Mouse (Mus musculus) forebrain, embryonic 14.5 days (tissue): ENCODE results near the gene Avil. TPM values are rescaled to one million over a fixed set of nuclear protein-coding genes. Genes with fewer than 3 reads are reported as not detected.

Experiments
- ATAC-seq: fragments of 200-750 bp; cut with Nextera tagmentation; 2 replicates; pipeline ENCODE4 v1.8.0; 2017; ENCODE audit warnings: mild to moderate bottlenecking, moderate library complexity
- DNase-seq: peaks from one replicate; pipeline ENCODE4 v3.0.0-alpha.2; 2015; ENCODE audit warnings: low spot score
- H3K27ac ChIP-seq: fragments of 300-500 bp; sonication (generic); 2 replicates; pipeline ENCODE4 v1.5.1; 2014; ENCODE audit warnings: low read depth, mild to moderate bottlenecking, control low read depth, low read length, moderate library complexity
- H3K27me3 ChIP-seq: fragments of 300-500 bp; sonication (generic); replicated peaks from 2 replicates; pipeline ENCODE4 v1.6.1; 2014; ENCODE audit warnings: low read length, control low read depth, mixed read lengths; ENCODE audit not compliant: control insufficient read depth, insufficient read depth
- H3K36me3 ChIP-seq: fragments of 300-500 bp; sonication (generic); 2 replicates; pipeline ENCODE4 v1.6.1; 2014; ENCODE audit warnings: low read length, control low read depth; ENCODE audit not compliant: control insufficient read depth, insufficient read depth
- H3K4me1 ChIP-seq: fragments of 300-500 bp; sonication (generic); 2 replicates; pipeline ENCODE4 v1.6.1; 2014; ENCODE audit warnings: antibody characterized with exemption, low read length, control low read depth; ENCODE audit not compliant: control insufficient read depth, insufficient read depth
- H3K4me2 ChIP-seq: fragments of 300-500 bp; sonication (generic); 2 replicates; pipeline ENCODE4 v1.6.1; 2014; ENCODE audit warnings: mild to moderate bottlenecking, control low read depth, low read length
- H3K4me3 ChIP-seq: fragments of 300-500 bp; sonication (generic); 2 replicates; pipeline ENCODE4 v1.5.1; 2014; ENCODE audit warnings: low read depth, low read length, control low read depth
- H3K9ac ChIP-seq: fragments of 300-500 bp; sonication (generic); 2 replicates; pipeline ENCODE4 v1.6.1; 2014; ENCODE audit warnings: mild to moderate bottlenecking, low read length, control low read depth, moderate library complexity
- H3K9me3 ChIP-seq: fragments of 300-500 bp; sonication (generic); replicated peaks from 2 replicates; pipeline ENCODE4 v1.6.1; 2016; ENCODE audit warnings: low read length, control low read depth, mixed read lengths; ENCODE audit not compliant: control insufficient read depth
- WGBS: fragments of 180-500 bp; shearing (Covaris S2); extraction: QIAGEN DNeasy Blood & Tissue Kit; methylation state at CpG from one replicate; pipeline ENCODE4 v1.1.7; 2014; 5-methylcytosine and 5-hydroxymethylcytosine counted together
- polyA plus RNA-seq: library from polyadenylated mRNA; unstranded; fragments of >200 nt; fragmentation: Nextera tagmentation; extraction: Ambion mirVana; gene quantifications from 2 replicates; pipeline ENCODE4 v1.2.1, GENCODE M21; 2014

The Avil gene
- polyA plus RNA-seq, 1 experiment from 2014 or later = 0.70 TPM

DNA sequence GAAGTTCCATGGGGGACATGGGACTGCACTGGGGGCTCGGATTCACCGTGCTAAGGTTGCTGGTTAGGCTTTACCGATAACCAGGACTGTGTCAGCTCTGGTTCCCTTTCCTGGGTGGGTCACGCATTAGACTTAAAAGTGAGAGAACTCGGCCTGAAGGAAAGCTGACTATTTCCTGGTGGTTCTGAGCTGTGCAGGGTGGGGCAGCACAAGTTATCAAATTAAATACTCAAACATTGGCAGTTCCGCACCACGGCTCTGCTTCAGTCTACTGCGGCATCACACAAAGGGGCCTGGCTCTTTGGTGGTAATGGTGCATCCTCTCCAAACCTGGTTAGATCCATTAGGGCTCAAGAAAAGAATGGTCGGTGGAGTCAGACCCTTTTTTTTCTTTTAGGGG lies 788 bp downstream of the Avil start:
- Histone ChIP-seq H3K27me3 (no peaks in the 10 kb centered on the region), H3K9me3 (no peaks in the 10 kb centered on the region), H3K9ac (no peak overlapping the region), H3K36me3 (peaks cover 34% of the 10 kb centered on the region), H3K4me3 (no peak overlapping the region), H3K4me2 (no peak overlapping the region), H3K4me1 (no peaks in the 10 kb centered on the region), H3K27ac (no peak overlapping the region)
- no peak for ATAC-seq
- no peak for DNase-seq
- WGBS = 89% methylated on average over 9 of the region's 9 CpGs

- Histone ChIP-seq H3K9ac (no peak overlapping the region), H3K4me2 (no peak overlapping the region), H3K27ac (no peak overlapping the region), H3K27me3 (no peaks in the 10 kb centered on the region), H3K36me3 (peaks cover 34% of the 10 kb centered on the region), H3K9me3 (no peaks in the 10 kb centered on the region), H3K4me3 (no peak overlapping the region), H3K4me1 (no peaks in the 10 kb centered on the region)
- ATAC-seq = no peak
- DNase-seq = no peak
- 64% methylated on average over 1 of the region's 1 CpGs for WGBS
Observed at GRCm38 (mm10) chr10:127002056-127002455, 1.5 kb downstream of the Avil start.

GRCm38 (mm10) chr10:127002765-127003164 lies 2.3 kb downstream of the Avil start:
- Histone ChIP-seq H3K9me3 (no peaks in the 10 kb centered on the region), H3K36me3 (peaks cover 27% of the 10 kb centered on the region), H3K4me2 (no peak overlapping the region), H3K4me1 (no peaks in the 10 kb centered on the region), H3K27ac (no peak overlapping the region), H3K27me3 (no peaks in the 10 kb centered on the region), H3K9ac (no peak overlapping the region), H3K4me3 (no peak overlapping the region)
- ATAC-seq (no peak), DNase-seq (no peak)
- 90% methylated on average over 5 of the region's 5 CpGs for WGBS

DNA sequence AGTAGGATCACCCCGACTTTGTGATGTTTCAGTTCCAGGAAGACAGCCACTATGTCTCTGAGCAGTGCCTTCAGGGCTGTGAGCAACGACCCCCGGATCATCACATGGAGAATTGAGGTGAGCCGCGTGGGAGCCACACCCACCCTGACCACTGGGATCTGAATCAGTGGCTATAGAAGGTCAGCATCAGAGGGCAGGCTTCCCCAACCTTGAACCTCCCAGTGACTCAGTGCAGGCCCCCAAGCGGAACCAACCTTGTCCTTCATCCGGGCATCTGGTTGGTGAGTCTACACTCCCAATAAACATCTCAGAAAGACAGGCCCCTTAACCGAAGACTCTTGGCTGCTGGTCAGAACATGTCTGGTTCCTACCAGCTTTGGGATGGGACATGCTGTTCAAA lies 2.8 kb downstream of the Avil start:
- H3K4me3 ChIP-seq = no peak overlapping the region
- no peak overlapping the region for H3K4me2 ChIP-seq
- ATAC-seq = no peak
- no peaks in the 10 kb centered on the region for H3K4me1 ChIP-seq
- no peak overlapping the region for H3K9ac ChIP-seq
- no peak overlapping the region for H3K27ac ChIP-seq
- peaks cover 21% of the 10 kb centered on the region for H3K36me3 ChIP-seq
- 88% methylated on average over 8 of the region's 8 CpGs for WGBS
- no peaks in the 10 kb centered on the region for H3K27me3 ChIP-seq
- no peak for DNase-seq
- H3K9me3 ChIP-seq = no peaks in the 10 kb centered on the region

DNA sequence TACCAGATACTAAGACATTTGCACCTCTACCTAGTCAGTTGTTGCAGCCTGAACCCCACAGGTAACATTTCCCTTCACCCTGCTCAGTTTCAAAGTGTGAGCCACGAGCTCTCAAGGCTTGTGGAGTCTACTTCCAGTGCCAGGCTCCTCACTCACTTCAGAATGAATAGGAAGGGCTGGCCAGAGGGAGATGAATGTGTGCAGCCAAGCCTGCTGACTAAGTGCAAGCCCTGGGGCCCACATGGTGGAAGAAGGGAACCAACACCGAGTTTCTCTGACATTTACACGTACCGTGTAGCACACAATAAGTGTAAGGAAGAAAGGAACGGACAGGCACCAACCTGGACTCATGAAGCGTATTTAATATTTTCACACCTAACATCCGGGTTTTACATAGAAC lies 3.3 kb downstream of the Avil start:
- H3K27ac ChIP-seq = no peak overlapping the region
- H3K9ac ChIP-seq = no peak overlapping the region
- 72% methylated on average over 7 of the region's 7 CpGs for WGBS
- H3K4me1 ChIP-seq = no peaks in the 10 kb centered on the region
- no peak for ATAC-seq
- no peak overlapping the region for H3K4me3 ChIP-seq
- H3K4me2 ChIP-seq = no peak overlapping the region
- peaks cover 16% of the 10 kb centered on the region for H3K36me3 ChIP-seq
- no peaks in the 10 kb centered on the region for H3K9me3 ChIP-seq
- no peaks in the 10 kb centered on the region for H3K27me3 ChIP-seq
- DNase-seq = no peak

GRCm38 (mm10) chr10:127016488-127016887 lies 16.0 kb downstream of the Avil start:
- ATAC-seq = no peak
- H3K4me1 ChIP-seq = no peaks in the 10 kb centered on the region
- no peaks in the 10 kb centered on the region for H3K9me3 ChIP-seq
- WGBS = 65% methylated on average over 5 of the region's 5 CpGs
- DNase-seq = no peak
- no peak overlapping the region for H3K4me2 ChIP-seq
- H3K4me3 ChIP-seq = no peak overlapping the region
- H3K36me3 ChIP-seq = no peaks in the 10 kb centered on the region; the same call in 1 of the 2 replicates
- H3K9ac ChIP-seq = no peak overlapping the region
- H3K27ac ChIP-seq = no peak overlapping the region
- no peaks in the 10 kb centered on the region for H3K27me3 ChIP-seq

GRCm38 (mm10) chr10:127017071-127017470 lies 16.6 kb downstream of the Avil start:
- ATAC-seq (no peak), DNase-seq (no peak)
- no peaks in the 10 kb centered on the region for H3K27me3 ChIP-seq
- no peaks in the 10 kb centered on the region for H3K4me1 ChIP-seq
- no peak overlapping the region for H3K4me2 ChIP-seq
- H3K36me3 ChIP-seq = peaks cover 5% of the 10 kb centered on the region
- H3K9me3 ChIP-seq = no peaks in the 10 kb centered on the region
- H3K27ac ChIP-seq = no peak overlapping the region
- no peak overlapping the region for H3K9ac ChIP-seq
- no peak overlapping the region for H3K4me3 ChIP-seq
- 13% methylated on average over 2 of the region's 2 CpGs for WGBS

DNA sequence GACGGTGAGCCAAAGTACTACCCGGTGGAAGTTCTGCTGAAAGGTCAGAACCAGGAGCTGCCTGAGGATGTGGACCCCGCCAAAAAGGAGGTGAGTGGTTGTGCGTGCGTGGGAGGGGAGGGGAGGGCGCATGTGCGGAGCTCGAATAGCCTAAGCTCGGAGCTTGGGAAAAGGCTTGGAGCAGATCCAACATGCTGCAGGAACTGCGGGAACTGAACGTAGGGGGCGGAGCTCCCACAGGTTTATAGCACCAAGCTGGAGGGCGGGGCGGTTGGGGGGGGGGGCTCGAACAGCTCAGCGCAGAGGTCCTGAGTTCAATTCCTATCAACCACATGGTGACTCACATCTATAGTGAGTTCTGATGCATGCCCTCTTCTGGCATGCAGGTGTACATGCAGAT lies 17.9 kb downstream of the Avil start:
- Histone ChIP-seq H3K4me3 (no peak overlapping the region), H3K9ac (no peak overlapping the region), H3K27me3 (no peaks in the 10 kb centered on the region), H3K4me1 (no peaks in the 10 kb centered on the region), H3K36me3 (peaks cover 16% of the 10 kb centered on the region), H3K27ac (no peak overlapping the region), H3K9me3 (no peaks in the 10 kb centered on the region), H3K4me2 (no peak overlapping the region)
- DNase-seq (no peak), ATAC-seq (no peak)
- 67% methylated on average over 16 of the region's 16 CpGs for WGBS

GRCm38 (mm10) chr10:127030336-127031296 lies 30.1 kb downstream of the Avil start, which contains the start of gene Tsfm:
Gene Tsfm (minus strand): TSS chr10:127030840.
- peak; percentile 96 for DNase-seq
- H3K27ac ChIP-seq = peak within 1 kb of the TSS; percentile 58; the same call in 1 of the 2 replicates
- peak within 1 kb of the TSS; percentile 81 for H3K4me3 ChIP-seq
- WGBS = 5% methylated on average over 52 of the region's 56 CpGs
- ATAC-seq = peak; percentile 92
- H3K27me3 ChIP-seq = no peaks in the 10 kb centered on the region
- H3K9ac ChIP-seq = peak within 1 kb of the TSS; percentile 90
- peaks cover 32% of the 10 kb centered on the region for H3K36me3 ChIP-seq
- H3K4me1 ChIP-seq = peaks cover 3% of the 10 kb centered on the region; the same call in 1 of the 2 replicates
- H3K4me2 ChIP-seq = peak within 1 kb of the TSS; percentile 56
- H3K9me3 ChIP-seq = no peaks in the 10 kb centered on the region
